Mouse (Mus musculus) lung, embryonic 15.5 days (tissue): ENCODE measurements around the gene Epor. TPM values are rescaled to one million over a fixed set of nuclear protein-coding genes. Genes with fewer than 3 reads are reported as not detected.

Experiments used
- ATAC-seq: fragments of 200-750 bp; cut with Nextera tagmentation; 2 replicates; pipeline ENCODE4 v1.8.0; 2017; ENCODE audit warnings: moderate number of reproducible peaks, borderline replicate concordance; ENCODE audit not compliant: low FRiP score, low TSS enrichment; ENCODE audit errors: extremely low read depth
- H3K27ac ChIP-seq: fragments of 300-500 bp; sonication (generic); 2 replicates; pipeline ENCODE4 v1.5.1; 2015; ENCODE audit warnings: moderate library complexity, mild to moderate bottlenecking, inconsistent platforms
- H3K27me3 ChIP-seq: fragments of 300-500 bp; sonication (generic); 2 replicates; pipeline ENCODE4 v1.6.1; 2015; ENCODE audit warnings: inconsistent platforms
- H3K36me3 ChIP-seq: fragments of 300-500 bp; sonication (generic); 2 replicates; pipeline ENCODE4 v1.6.1; 2015; ENCODE audit warnings: inconsistent platforms
- H3K4me1 ChIP-seq: fragments of 300-500 bp; sonication (generic); 2 replicates; pipeline ENCODE4 v1.6.1; 2015; ENCODE audit warnings: inconsistent platforms
- H3K4me2 ChIP-seq: fragments of 300-500 bp; sonication (generic); 2 replicates; pipeline ENCODE4 v1.6.1; 2015; ENCODE audit warnings: inconsistent platforms, mild to moderate bottlenecking, moderate library complexity
- H3K4me3 ChIP-seq: fragments of 300-500 bp; sonication (generic); 2 replicates; pipeline ENCODE4 v1.5.1; 2015; ENCODE audit warnings: mild to moderate bottlenecking, inconsistent platforms
- H3K9ac ChIP-seq: fragments of 300-500 bp; sonication (generic); 2 replicates; pipeline ENCODE4 v1.6.1; 2015; ENCODE audit warnings: inconsistent platforms
- H3K9me3 ChIP-seq: fragments of 300-500 bp; sonication (generic); 2 replicates; pipeline ENCODE4 v1.6.1; 2016; ENCODE audit warnings: inconsistent platforms
- WGBS: fragments of 180-500 bp; shearing (Covaris S2); methylation state at CpG from one replicate; pipeline ENCODE4 v1.1.7; 2015; 5-methylcytosine and 5-hydroxymethylcytosine counted together
- polyA plus RNA-seq: library from polyadenylated mRNA; unstranded; fragments of >200 nt; fragmentation: Nextera tagmentation; extraction: Ambion mirVana; gene quantifications from 2 replicates; pipeline ENCODE4 v1.2.1, GENCODE M21; 2015

The Epor gene
- polyA plus RNA-seq, 1 experiment from 2014 or later: 6.8 TPM

DNA sequence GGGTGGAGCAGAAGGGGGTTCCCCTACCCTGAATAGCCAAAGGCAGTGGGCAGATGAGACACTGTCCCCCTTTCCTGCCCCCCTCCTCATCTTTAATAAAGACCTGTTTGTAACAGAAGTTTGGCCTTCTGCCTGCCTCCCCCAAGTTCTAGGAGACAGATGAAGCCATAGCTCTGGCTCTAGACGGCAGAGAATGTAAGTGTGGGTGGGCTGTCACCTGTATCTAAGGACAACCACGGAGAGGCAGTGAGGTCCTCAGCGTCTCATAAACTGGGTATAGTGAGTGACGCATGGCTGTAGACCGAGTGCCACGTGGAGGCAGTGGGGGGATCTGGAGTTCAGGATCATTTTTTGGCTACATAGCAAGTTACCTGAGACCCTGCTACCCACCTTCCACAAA, 14.5 kb downstream of the Epor start:
- H3K4me1 ChIP-seq: 0 out of 2 replicates have a peak, but pooled peaks cover 7% of the 10 kb centered on the region
- no peak overlapping the region for H3K9ac ChIP-seq
- H3K36me3 ChIP-seq: no peaks in the 10 kb centered on the region
- no peak for ATAC-seq
- no peak overlapping the region for H3K4me2 ChIP-seq
- no peak overlapping the region for H3K4me3 ChIP-seq
- WGBS: 62% methylated on average over 6 of the region's 6 CpGs
- H3K27ac ChIP-seq: no peak overlapping the region
- no peaks in the 10 kb centered on the region for H3K9me3 ChIP-seq
- peaks cover 15% of the 10 kb centered on the region; the same call in 1 of the 2 replicates for H3K27me3 ChIP-seq

DNA sequence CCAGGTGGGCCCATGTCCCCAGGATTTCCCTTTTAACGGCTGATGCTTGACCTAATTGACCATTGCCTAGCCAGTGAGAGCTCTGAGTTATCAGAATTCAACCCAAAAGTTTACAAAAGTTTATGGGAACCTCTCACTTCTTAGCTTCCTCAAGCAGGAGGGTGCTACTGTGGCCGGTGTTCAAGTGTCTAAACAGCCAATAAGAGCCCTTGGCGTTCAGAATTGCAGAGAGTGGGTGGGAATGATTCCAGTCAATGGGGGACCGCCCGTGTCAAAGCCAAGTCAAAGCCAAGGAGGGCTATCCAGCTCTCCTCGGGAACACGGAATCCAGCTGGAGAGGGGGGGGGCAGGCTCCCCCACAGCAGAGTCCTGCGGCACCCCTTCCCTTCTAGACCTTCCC, 15.2 kb downstream of the Epor start:
- no peak for ATAC-seq
- peaks cover 15% of the 10 kb centered on the region; the same call in 1 of the 2 replicates for H3K27me3 ChIP-seq
- H3K36me3 ChIP-seq: no peaks in the 10 kb centered on the region
- no peak overlapping the region for H3K27ac ChIP-seq
- no peak overlapping the region for H3K4me3 ChIP-seq
- H3K9me3 ChIP-seq: no peaks in the 10 kb centered on the region
- 38% methylated on average over 8 of the region's 8 CpGs for WGBS
- no peak overlapping the region for H3K9ac ChIP-seq
- no peak overlapping the region for H3K4me2 ChIP-seq
- 0 out of 2 replicates have a peak, but pooled peaks cover 7% of the 10 kb centered on the region for H3K4me1 ChIP-seq

DNA sequence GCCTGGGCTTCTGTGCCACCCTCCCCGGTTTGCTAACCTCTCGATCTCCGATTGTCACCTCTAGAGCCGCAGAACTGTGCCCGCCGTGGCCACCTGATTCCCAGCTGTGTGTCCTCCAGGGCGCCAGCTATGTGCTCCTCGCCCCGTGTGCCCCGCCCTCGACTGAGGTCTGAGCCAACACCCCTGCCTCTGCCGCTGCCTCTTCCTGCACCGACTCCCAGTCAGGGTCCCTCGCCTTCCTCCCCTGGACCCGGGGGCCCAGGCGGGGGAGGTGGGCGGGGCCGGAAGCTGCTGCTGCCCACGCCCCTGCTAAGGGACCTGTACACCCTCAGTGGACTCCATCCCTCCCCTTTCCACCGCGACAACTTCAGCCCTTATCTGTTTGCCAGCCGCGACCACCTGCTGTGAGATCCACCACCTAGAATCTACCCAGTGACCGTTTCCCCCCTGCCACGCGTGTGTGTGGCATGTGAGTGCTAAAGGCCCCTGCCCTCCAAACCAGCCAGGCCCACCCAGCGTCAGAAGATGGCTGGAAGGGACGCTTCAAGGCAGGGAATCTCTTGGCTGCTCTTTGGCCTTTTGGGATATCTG, 15.7 kb downstream of the Epor start:
- WGBS: 9% methylated on average over 28 of the region's 28 CpGs
- ATAC-seq: no peak
- Histone ChIP-seq H3K4me3 (no peak overlapping the region), H3K9ac (no peak overlapping the region), H3K4me1 (0 out of 2 replicates have a peak, but pooled peaks cover 7% of the 10 kb centered on the region), H3K36me3 (no peaks in the 10 kb centered on the region), H3K9me3 (no peaks in the 10 kb centered on the region), H3K4me2 (no peak overlapping the region; the same call in 1 of the 2 replicates), H3K27ac (no peak overlapping the region), H3K27me3 (peaks cover 15% of the 10 kb centered on the region; the same call in 1 of the 2 replicates)

DNA sequence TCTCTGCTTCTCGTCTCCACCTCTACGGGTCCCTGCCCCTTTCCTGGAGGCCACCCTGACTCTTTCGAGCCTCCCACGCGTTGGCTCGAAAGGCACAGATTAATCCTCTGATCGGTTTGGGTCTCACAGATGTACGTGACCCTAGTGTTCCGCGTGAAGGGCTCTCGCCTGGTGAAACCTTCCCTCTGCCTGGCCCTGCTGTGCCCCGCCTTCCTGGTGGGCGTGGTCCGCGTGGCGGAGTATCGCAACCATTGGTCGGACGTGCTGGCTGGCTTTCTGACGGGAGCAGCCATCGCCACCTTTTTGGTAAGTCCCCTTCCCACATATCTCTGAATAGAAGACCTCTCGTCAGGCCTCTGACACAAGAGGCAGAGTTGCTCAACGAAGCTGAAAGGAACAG, 19.0 kb downstream of the Epor start:
- 12% methylated on average over 23 of the region's 23 CpGs for WGBS
- H3K9me3 ChIP-seq: no peaks in the 10 kb centered on the region
- ATAC-seq: no peak
- H3K27me3 ChIP-seq: peaks cover 15% of the 10 kb centered on the region; the same call in 1 of the 2 replicates
- 0 out of 2 replicates have a peak overlapping the region, but pooled peaks have one; percentile 8 for H3K4me2 ChIP-seq
- H3K9ac ChIP-seq: no peak overlapping the region
- H3K27ac ChIP-seq: no peak overlapping the region
- no peak overlapping the region for H3K4me3 ChIP-seq
- H3K4me1 ChIP-seq: 0 out of 2 replicates have a peak, but pooled peaks cover 7% of the 10 kb centered on the region
- no peaks in the 10 kb centered on the region for H3K36me3 ChIP-seq

DNA sequence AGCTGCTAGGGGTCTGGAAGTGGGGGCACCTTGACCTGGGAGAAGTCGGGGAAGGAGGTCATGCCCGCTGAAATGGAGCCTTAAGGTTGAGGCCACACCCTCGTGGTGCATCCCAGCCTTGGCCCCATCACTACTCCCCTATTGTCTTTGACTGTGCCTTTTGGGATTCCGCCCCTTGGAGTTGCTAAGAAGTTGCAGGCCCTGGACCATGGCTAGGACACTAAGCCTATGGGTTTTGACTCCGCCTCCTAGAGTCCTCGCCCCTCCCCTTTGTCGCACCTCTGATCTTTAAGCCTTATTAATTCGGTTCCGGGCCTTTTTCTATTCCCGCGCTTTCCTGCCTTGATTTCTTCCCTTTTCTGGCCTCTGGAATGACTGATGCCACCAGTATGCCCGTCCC, 19.7 kb downstream of the Epor start:
- Histone ChIP-seq H3K9ac (no peak overlapping the region), H3K27me3 (peaks cover 15% of the 10 kb centered on the region; the same call in 1 of the 2 replicates), H3K4me1 (0 out of 2 replicates have a peak, but pooled peaks cover 7% of the 10 kb centered on the region), H3K27ac (no peak overlapping the region), H3K9me3 (no peaks in the 10 kb centered on the region), H3K4me2 (no peak overlapping the region), H3K4me3 (no peak overlapping the region), H3K36me3 (no peaks in the 10 kb centered on the region)
- ATAC-seq: no peak
- 42% methylated on average over 12 of the region's 12 CpGs for WGBS

DNA sequence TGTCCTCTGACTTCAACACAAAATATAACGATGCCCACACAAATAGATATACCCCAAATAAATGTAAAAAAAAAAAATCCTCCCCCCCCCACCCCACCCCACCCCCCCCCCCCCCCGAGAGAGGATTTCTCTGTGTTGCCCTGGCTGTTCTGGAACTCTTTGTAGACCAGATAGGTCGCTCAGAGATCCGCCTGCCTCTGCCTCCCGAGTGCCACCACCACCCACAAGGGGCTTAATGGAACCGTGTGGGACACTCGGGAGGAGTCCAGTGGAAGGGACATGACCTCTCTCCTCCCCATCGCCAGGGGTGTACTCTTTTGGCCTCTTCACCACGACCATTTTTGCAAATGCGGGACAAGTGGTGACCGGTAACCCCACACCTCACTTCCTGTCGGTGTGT, 20.3 kb downstream of the Epor start:
- no peak overlapping the region for H3K4me2 ChIP-seq
- H3K4me3 ChIP-seq: no peak overlapping the region
- no peak overlapping the region for H3K27ac ChIP-seq
- peaks cover 9% of the 10 kb centered on the region; the same call in 1 of the 2 replicates for H3K27me3 ChIP-seq
- no peak overlapping the region for H3K9ac ChIP-seq
- H3K36me3 ChIP-seq: no peaks in the 10 kb centered on the region
- no peak for ATAC-seq
- H3K4me1 ChIP-seq: peaks cover 10% of the 10 kb centered on the region; the same call in 1 of the 2 replicates
- H3K9me3 ChIP-seq: no peaks in the 10 kb centered on the region
- 71% methylated on average over 12 of the region's 12 CpGs for WGBS

DNA sequence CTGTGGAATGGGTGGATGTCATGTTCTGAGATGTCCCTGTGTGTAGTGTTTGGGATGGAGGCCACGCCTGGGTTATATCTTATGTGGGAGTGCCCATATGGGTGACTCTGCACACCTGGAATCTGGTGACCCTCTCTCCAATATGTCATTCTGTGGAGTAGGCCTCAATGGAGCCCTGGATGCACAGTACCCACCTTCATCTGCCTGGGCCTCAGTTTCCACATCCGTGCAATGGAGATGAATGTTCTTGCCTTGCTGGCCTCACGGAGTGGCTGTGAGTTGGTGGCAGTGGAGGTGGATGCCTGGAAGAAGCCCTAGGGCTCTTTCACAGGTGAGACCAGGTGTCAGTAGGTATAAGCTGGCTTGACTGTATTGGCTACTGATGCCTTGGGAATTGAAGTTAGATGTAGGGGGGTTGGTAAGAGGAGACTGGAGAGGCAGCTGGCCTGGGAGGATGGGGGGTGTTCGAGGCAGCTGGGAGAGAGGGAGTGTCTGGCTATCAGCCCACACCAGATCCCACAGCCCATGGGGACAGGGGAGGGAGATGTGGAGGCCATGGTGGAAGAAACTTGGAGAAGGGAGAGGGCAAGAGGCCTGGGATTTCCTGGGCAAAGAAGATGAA, 25.0 kb downstream of the Epor start:
- ATAC-seq: no peak
- no peak overlapping the region for H3K4me2 ChIP-seq
- no peaks in the 10 kb centered on the region for H3K9me3 ChIP-seq
- no peaks in the 10 kb centered on the region for H3K36me3 ChIP-seq
- H3K27ac ChIP-seq: no peak overlapping the region
- peaks cover 15% of the 10 kb centered on the region for H3K4me1 ChIP-seq
- no peaks in the 10 kb centered on the region; the same call in 1 of the 2 replicates for H3K27me3 ChIP-seq
- H3K4me3 ChIP-seq: no peak overlapping the region
- 82% methylated on average over 4 of the region's 4 CpGs for WGBS
- no peak overlapping the region for H3K9ac ChIP-seq

DNA sequence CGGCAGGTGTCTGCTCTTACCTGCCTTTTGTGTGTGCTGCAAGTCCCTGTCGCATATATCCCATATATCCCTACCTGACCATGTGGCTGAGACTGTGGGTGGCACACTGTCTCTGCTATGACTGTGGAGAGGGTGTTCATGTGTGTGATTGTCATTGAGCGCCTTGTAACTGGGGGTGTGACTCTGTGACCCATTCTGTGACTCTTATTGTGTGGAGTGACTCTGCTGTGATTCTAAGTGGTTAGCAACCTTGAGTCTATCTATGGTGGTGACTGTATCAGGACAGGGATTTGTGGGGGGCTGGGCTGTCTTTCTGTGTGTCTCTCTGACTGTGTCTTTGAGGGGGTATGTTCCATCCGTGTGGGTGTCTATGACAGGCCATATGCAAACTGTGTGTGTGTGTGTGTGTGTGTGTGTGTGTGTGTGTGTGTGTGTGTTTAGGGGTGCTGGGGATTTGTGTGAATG, 25.6 kb downstream of the Epor start:
- Histone ChIP-seq H3K4me1 (peaks cover 15% of the 10 kb centered on the region), H3K9me3 (no peaks in the 10 kb centered on the region), H3K4me2 (peak overlapping the region; percentile 86), H3K4me3 (peak overlapping the region; percentile 60), H3K9ac (no peak overlapping the region), H3K36me3 (no peaks in the 10 kb centered on the region), H3K27me3 (no peaks in the 10 kb centered on the region), H3K27ac (no peak overlapping the region)
- 71% methylated on average over 4 of the region's 4 CpGs for WGBS
- no peak for ATAC-seq

DNA sequence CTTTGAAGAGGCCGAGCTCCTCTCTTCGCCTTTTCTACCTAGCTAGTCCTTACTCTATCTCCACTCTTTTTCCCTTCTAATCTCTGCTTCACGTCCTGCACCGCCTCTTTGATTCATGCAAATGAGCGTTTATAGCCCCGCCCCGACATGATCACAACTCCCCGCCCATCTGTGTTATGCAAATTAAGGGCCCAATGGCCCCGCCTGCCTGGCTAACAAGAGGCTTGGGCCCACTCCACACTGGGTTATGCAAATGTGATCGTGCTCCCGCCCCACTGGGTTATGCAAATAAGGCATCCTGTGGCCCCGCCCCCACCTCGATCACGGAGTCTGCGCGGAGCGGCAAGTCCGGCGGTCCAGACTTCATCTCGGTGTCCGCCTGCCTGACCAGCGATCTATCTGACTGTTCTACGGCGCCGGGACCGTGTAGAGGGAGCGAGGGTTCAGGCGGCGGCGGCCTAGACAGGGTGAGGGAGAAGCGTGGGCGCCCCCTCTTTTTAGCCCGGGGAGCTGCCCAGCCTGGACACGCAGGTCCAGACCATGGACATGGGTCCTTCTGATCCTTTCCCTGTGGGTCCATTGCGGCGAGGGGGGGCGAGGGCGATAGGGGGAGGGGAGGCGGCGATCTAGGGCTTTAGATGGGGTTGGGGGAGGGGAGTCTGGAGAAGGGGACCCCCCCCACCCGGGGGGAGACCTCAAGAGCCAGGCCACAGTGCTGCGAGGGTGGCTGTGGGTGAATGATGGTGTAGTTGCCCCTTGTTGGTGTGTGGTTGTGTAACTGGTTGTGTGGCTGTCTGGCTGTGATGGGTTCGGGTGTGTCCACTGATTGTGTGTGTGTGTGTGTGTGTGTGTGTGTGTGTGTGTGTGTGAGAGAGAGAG, 26.4 kb downstream of the Epor start, which contains the start of gene Plppr2:
Gene Plppr2 (plus strand): TSS at position 342 of the 879 bp plus-strand sequence.
- H3K27ac ChIP-seq: peak within 1 kb of the TSS; percentile 69
- peak within 1 kb of the TSS; percentile 60 for H3K4me3 ChIP-seq
- peak within 1 kb of the TSS; percentile 52 for H3K9ac ChIP-seq
- H3K27me3 ChIP-seq: no peaks in the 10 kb centered on the region
- WGBS: 1% methylated on average over 43 of the region's 43 CpGs
- peak; percentile 98 for ATAC-seq
- H3K4me2 ChIP-seq: peak within 1 kb of the TSS; percentile 86
- peaks cover 15% of the 10 kb centered on the region for H3K4me1 ChIP-seq
- no peaks in the 10 kb centered on the region for H3K9me3 ChIP-seq
- no peaks in the 10 kb centered on the region for H3K36me3 ChIP-seq

DNA sequence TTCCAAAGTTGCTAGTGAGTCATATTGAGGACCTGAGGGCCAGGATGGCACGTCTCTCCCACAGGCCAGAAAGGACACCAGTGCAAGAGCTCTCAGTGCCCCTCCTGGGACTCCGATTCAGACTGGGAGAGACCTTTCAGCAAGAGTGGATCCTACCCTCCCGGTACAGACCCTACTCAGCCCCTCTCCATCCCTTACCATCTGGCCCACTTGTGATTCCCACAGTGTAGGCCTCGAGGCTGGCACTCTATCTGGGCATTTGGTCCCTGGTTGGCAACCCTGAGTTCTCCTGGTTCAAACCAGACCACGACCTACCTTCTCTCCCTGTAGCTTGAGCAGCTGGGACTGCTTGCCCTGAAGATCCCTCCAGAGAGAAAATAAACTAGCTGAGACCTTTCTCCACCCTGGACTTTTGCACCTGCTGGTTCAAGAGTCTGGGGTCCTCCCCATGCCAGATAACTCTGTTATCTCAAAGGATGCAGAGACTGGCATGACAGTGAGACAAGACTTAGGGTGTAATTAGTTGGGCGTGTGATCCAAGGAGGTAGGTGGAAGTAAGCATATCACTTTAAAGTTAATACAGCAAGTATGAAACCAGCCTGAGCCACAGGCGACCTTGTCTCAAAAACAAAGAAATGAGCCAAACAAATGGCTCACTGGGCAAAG, 27.7 kb downstream of the Epor start:
- no peaks in the 10 kb centered on the region for H3K27me3 ChIP-seq
- no peak overlapping the region for H3K27ac ChIP-seq
- no peak overlapping the region for H3K9ac ChIP-seq
- H3K4me3 ChIP-seq: no peak overlapping the region
- no peaks in the 10 kb centered on the region for H3K9me3 ChIP-seq
- 78% methylated on average over 7 of the region's 7 CpGs for WGBS
- H3K4me1 ChIP-seq: peaks cover 15% of the 10 kb centered on the region
- peak overlapping the region; percentile 86; the same call in 1 of the 2 replicates for H3K4me2 ChIP-seq
- no peaks in the 10 kb centered on the region for H3K36me3 ChIP-seq
- ATAC-seq: no peak

DNA sequence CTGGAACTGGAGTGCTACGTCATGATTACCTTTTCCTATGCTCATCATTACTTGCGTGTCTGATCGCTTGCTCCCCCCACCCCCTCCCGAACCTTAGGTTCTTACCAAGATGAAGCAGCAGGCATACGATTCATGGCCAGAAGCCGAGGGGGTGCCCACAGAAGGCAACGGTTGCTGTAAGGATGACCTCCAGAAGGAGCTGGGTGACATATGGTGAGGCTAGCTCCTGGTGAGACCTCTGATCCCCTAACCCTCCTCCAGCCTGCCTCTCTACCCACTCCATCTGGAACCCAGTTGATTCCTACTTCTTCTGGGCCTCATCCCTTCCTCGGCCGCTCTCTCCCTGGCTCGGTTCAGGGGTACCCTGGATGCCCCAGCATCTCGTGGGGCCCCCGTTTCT, 29.3 kb downstream of the Epor start:
- no peaks in the 10 kb centered on the region for H3K36me3 ChIP-seq
- no peak overlapping the region for H3K27ac ChIP-seq
- no peak overlapping the region for H3K4me2 ChIP-seq
- no peak overlapping the region for H3K9ac ChIP-seq
- peaks cover 15% of the 10 kb centered on the region for H3K4me1 ChIP-seq
- H3K9me3 ChIP-seq: no peaks in the 10 kb centered on the region
- no peak for ATAC-seq
- H3K4me3 ChIP-seq: no peak overlapping the region
- no peaks in the 10 kb centered on the region for H3K27me3 ChIP-seq
- WGBS: 87% methylated on average over 12 of the region's 12 CpGs
